Mouse (Mus musculus): ENCODE data around the gene Clcn1.

Gene Clcn1

GRCm38 (mm10) chr6:42299362-42299761 lies 12.9 kb downstream of the Clcn1 start:
- DNase-seq (ENCODE audit: low read depth in 2 of 2, low spot score in 2 of 2): no peak

GRCm38 (mm10) chr6:42309816-42310378 lies 23.4 kb downstream of the Clcn1 start:
- no peak for DNase-seq (ENCODE audit: low read depth in 2 of 2, low spot score in 2 of 2)

GRCm38 (mm10) chr6:42310427-42311053 lies 24.1 kb downstream of the Clcn1 start:
- DNase-seq (ENCODE audit: low read depth in 2 of 2, low spot score in 2 of 2): no peak

GRCm38 (mm10) chr6:42318293-42318692 lies 31.8 kb downstream of the Clcn1 start:
- no peak for DNase-seq (ENCODE audit: low read depth in 2 of 2, low spot score in 2 of 2)

GRCm38 (mm10) chr6:42323371-42324066 lies 37.0 kb downstream of the Clcn1 start:
- no peak for DNase-seq (ENCODE audit: low read depth in 2 of 2, low spot score in 2 of 2)

- no peak for DNase-seq (ENCODE audit: low read depth in 2 of 2, low spot score in 2 of 2)
Observed at GRCm38 (mm10) chr6:42324067-42324481, 37.6 kb downstream of the Clcn1 start.

GRCm38 (mm10) chr6:42324482-42325267 lies 38.2 kb downstream of the Clcn1 start, which contains the start of gene Fam131b:
Gene Fam131b (minus strand): TSS chr6:42324643.
- peak; percentile 14 to 18 for DNase-seq (ENCODE audit: low read depth in 2 of 2, low spot score in 2 of 2)

GRCm38 (mm10) chr6:42325268-42325609 lies 38.8 kb downstream of the Clcn1 start:
- peak; percentile 80 to 86 for DNase-seq (ENCODE audit: low read depth in 2 of 2, low spot score in 2 of 2)

GRCm38 (mm10) chr6:42326509-42326908 lies 40.0 kb downstream of the Clcn1 start:
- DNase-seq (ENCODE audit: low read depth in 2 of 2, low spot score in 2 of 2): no peak

GRCm38 (mm10) chr6:42328757-42329156 lies 42.3 kb downstream of the Clcn1 start:
- DNase-seq (ENCODE audit: low read depth in 2 of 2, low spot score in 2 of 2): no peak

GRCm38 (mm10) chr6:42330216-42330615 lies 43.7 kb downstream of the Clcn1 start:
- no peak for DNase-seq (ENCODE audit: low read depth in 2 of 2, low spot score in 2 of 2)

GRCm38 (mm10) chr6:42330946-42331345 lies 44.5 kb downstream of the Clcn1 start:
- no peak for DNase-seq (ENCODE audit: low read depth in 2 of 2, low spot score in 2 of 2)

GRCm38 (mm10) chr6:42339189-42339588 lies 52.7 kb downstream of the Clcn1 start:
- DNase-seq (ENCODE audit: low read depth in 2 of 2, low spot score in 2 of 2): no peak

GRCm38 (mm10) chr6:42339981-42340380 lies 53.5 kb downstream of the Clcn1 start:
- DNase-seq (ENCODE audit: low read depth in 2 of 2, low spot score in 2 of 2): no peak

- DNase-seq (ENCODE audit: low read depth in 2 of 2, low spot score in 2 of 2): no peak
Observed at GRCm38 (mm10) chr6:42342171-42342570, 55.7 kb downstream of the Clcn1 start.

GRCm38 (mm10) chr6:42343361-42344120 lies 57.1 kb downstream of the Clcn1 start:
- peak; percentile 50 to 52 for DNase-seq (ENCODE audit: low read depth in 2 of 2, low spot score in 2 of 2)

- no peak for DNase-seq (ENCODE audit: low read depth in 2 of 2, low spot score in 2 of 2)
Observed at GRCm38 (mm10) chr6:42344255-42344654, 57.8 kb downstream of the Clcn1 start.

GRCm38 (mm10) chr6:42348281-42349005 lies 62.0 kb downstream of the Clcn1 start:
- no peak for DNase-seq (ENCODE audit: low read depth in 2 of 2, low spot score in 2 of 2)

GRCm38 (mm10) chr6:42349006-42349425 lies 62.5 kb downstream of the Clcn1 start:
- peak; percentile 72 to 76 for DNase-seq (ENCODE audit: low read depth in 2 of 2, low spot score in 2 of 2)

- DNase-seq (ENCODE audit: low read depth in 2 of 2, low spot score in 2 of 2): peak; percentile 70 to 73
Observed at GRCm38 (mm10) chr6:42349426-42350020, 63.0 kb downstream of the Clcn1 start, which contains the start of gene Zyx. Gene Zyx (plus strand): TSS chr6:42349630.

All from CD8-positive naive resting alpha-beta T cell, adult 2 months (primary cell).